Mouse (Mus musculus) forebrain, embryonic 15.5 days (tissue): Measurements from ENCODE around the gene Sub1. TPM values are rescaled to one million over a fixed set of nuclear protein-coding genes. Genes with fewer than 3 reads are reported as not detected.

Experiments used
- ATAC-seq: fragments of 200-750 bp; cut with Nextera tagmentation; replicated peaks from 2 replicates; pipeline ENCODE4 v1.8.0; 2017; ENCODE audit warnings: mild to moderate bottlenecking, moderate TSS enrichment, moderate library complexity
- H3K27ac ChIP-seq: fragments of 300-500 bp; sonication (generic); replicated peaks from 2 replicates; pipeline ENCODE4 v1.5.1; 2015; ENCODE audit warnings: mild to moderate bottlenecking, inconsistent platforms
- H3K27me3 ChIP-seq: fragments of 300-500 bp; sonication (generic); 2 replicates; pipeline ENCODE4 v1.6.1; 2015; ENCODE audit warnings: inconsistent platforms
- H3K36me3 ChIP-seq: fragments of 300-500 bp; sonication (generic); 2 replicates; pipeline ENCODE4 v1.6.1; 2015; ENCODE audit warnings: mild to moderate bottlenecking, inconsistent platforms
- H3K4me1 ChIP-seq: fragments of 300-500 bp; sonication (generic); 2 replicates; pipeline ENCODE4 v1.6.1; 2015; ENCODE audit warnings: inconsistent platforms
- H3K4me2 ChIP-seq: fragments of 300-500 bp; sonication (generic); replicated peaks from 2 replicates; pipeline ENCODE4 v1.6.1; 2015; ENCODE audit warnings: mild to moderate bottlenecking, inconsistent platforms
- H3K4me3 ChIP-seq: fragments of 300-500 bp; sonication (generic); 2 replicates; pipeline ENCODE4 v1.5.1; 2015; ENCODE audit warnings: mild to moderate bottlenecking, inconsistent platforms
- H3K9ac ChIP-seq: fragments of 300-500 bp; sonication (generic); replicated peaks from 2 replicates; pipeline ENCODE4 v1.6.1; 2015; ENCODE audit warnings: mild to moderate bottlenecking, inconsistent platforms
- H3K9me3 ChIP-seq: fragments of 300-500 bp; sonication (generic); 2 replicates; pipeline ENCODE4 v1.6.1; 2016; ENCODE audit warnings: inconsistent platforms
- WGBS: fragments of 180-500 bp; shearing (Covaris S2); methylation state at CpG from one replicate; pipeline ENCODE4 v1.1.7; 2015; ENCODE audit warnings: mixed read lengths; 5-methylcytosine and 5-hydroxymethylcytosine counted together
- polyA plus RNA-seq: library from polyadenylated mRNA; unstranded; fragments of >200 nt; fragmentation: Nextera tagmentation; extraction: Ambion mirVana; gene quantifications from 2 replicates; pipeline ENCODE4 v1.2.1, GENCODE M21; 2015

Sub1 gene
- polyA plus RNA-seq, result 465 and 483 TPM in 2 replicates

DNA sequence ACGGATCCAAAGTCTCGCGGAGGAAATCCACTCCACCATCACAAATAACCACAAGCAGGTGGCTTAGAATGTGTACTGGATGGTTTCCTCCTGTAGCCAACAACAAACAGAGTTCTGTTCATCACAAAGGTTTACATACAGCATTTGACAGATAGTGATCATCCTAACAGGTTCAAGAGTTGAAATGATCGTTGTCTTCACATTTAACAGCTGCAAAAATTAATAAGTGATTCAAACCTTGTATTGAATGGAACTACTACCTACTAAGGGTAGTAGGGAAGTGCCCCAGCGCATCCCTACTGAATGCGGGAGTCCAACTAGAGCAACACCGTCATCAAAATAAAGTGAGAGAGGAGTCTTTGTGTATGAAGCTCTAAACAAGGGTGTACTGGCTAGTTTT is at the start of gene Sub1:
Sub1 (minus strand) TSS at position 101 of the 400 bp plus-strand sequence.
- 93% methylated on average over 7 of the region's 7 CpGs for WGBS
- no peak for ATAC-seq

DNA sequence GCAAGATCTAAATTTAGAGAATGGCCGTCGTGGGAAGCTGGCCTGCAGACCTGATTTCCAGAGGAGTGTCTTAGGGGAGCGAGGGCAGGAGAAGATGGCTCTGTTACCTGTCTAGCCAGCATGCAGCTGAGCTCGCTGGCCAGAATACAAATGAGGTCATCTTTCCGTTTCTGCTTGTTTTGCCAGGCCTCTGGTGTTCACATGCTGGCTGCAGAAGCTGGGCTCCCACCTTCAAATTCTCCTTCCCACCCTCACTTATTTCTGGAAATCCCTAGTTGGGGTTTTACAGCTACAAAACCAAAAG is 43.6 kb upstream of the Sub1 start:
- 56% methylated on average over 5 of the region's 5 CpGs for WGBS
- Histone ChIP-seq H3K4me2 (no peak overlapping the region), H3K27ac (no peak overlapping the region), H3K36me3 (no peaks in the 10 kb centered on the region), H3K4me1 (peaks cover 9% of the 10 kb centered on the region), H3K9me3 (no peaks in the 10 kb centered on the region), H3K27me3 (no peaks in the 10 kb centered on the region), H3K9ac (no peak overlapping the region), H3K4me3 (no peak overlapping the region)
- no peak for ATAC-seq

More for the DNA sequence above, at the start of gene Sub1:
- Histone ChIP-seq H3K9me3 (no peaks in the 10 kb centered on the region), H3K27me3 (no peaks in the 10 kb centered on the region), H3K9ac (peak within 1 kb of the TSS; percentile 78), H3K4me1 (peaks cover 29% of the 10 kb centered on the region), H3K4me2 (peak within 1 kb of the TSS; percentile 70), H3K4me3 (peak within 1 kb of the TSS; percentile 80), H3K36me3 (peaks cover 13% of the 10 kb centered on the region; the same call in 1 of the 2 replicates), H3K27ac (peak within 1 kb of the TSS; percentile 80)

- no peaks in the 10 kb centered on the region for H3K27me3 ChIP-seq
- peaks cover 9% of the 10 kb centered on the region for H3K4me1 ChIP-seq
- no peak overlapping the region for H3K9ac ChIP-seq
- 59% methylated on average over 15 of the region's 15 CpGs for WGBS
- no peaks in the 10 kb centered on the region for H3K9me3 ChIP-seq
- H3K27ac ChIP-seq, result 0 out of 2 replicates have a peak overlapping the region, but pooled peaks have one; percentile 2
- H3K36me3 ChIP-seq, result no peaks in the 10 kb centered on the region
- H3K4me3 ChIP-seq, result no peak overlapping the region
- H3K4me2 ChIP-seq, result no peak overlapping the region
- ATAC-seq, result peak; percentile 76
These were observed 43.1 kb upstream of the Sub1 start for GRCm38 (mm10) chr15:12039671-12040406.

GRCm38 (mm10) chr15:12039256-12039655 is 42.5 kb upstream of the Sub1 start:
- WGBS, result 56% methylated on average over 10 of the region's 10 CpGs
- 0 out of 2 replicates have a peak overlapping the region, but pooled peaks have one; percentile 32 for H3K27ac ChIP-seq
- no peak overlapping the region for H3K4me2 ChIP-seq
- H3K27me3 ChIP-seq, result no peaks in the 10 kb centered on the region
- no peaks in the 10 kb centered on the region for H3K9me3 ChIP-seq
- ATAC-seq, result peak; percentile 68
- H3K4me3 ChIP-seq, result no peak overlapping the region
- H3K36me3 ChIP-seq, result no peaks in the 10 kb centered on the region
- no peak overlapping the region for H3K9ac ChIP-seq
- H3K4me1 ChIP-seq, result peaks cover 9% of the 10 kb centered on the region

- no peak overlapping the region for H3K9ac ChIP-seq
- no peaks in the 10 kb centered on the region for H3K36me3 ChIP-seq
- no peak overlapping the region for H3K4me2 ChIP-seq
- H3K4me1 ChIP-seq, result peaks cover 9% of the 10 kb centered on the region
- H3K27ac ChIP-seq, result no peak overlapping the region
- 80% methylated on average over 10 of the region's 10 CpGs for WGBS
- H3K27me3 ChIP-seq, result no peaks in the 10 kb centered on the region
- H3K9me3 ChIP-seq, result no peaks in the 10 kb centered on the region
- ATAC-seq, result no peak
- no peak overlapping the region for H3K4me3 ChIP-seq
These were observed 41.3 kb upstream of the Sub1 start for GRCm38 (mm10) chr15:12037866-12038625.

DNA sequence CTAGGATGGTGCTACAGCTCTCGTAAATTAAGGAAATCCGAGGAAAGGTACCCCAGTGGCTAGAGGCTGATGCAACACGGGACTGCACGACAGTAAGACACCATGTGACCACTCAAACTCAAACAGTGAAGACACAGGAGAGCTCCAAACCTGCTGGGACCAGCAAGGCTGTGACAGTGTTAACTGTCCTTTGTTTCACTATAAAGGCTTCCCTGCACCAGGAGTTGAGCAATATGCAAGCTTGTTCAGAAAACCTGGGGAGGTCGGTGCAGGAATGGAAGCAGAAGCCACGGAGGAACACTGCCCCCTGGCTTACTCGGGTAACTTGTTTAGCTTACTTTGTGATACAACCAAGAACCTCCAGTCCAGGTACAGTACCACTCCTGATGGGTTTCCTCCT is 40.4 kb upstream of the Sub1 start:
- Histone ChIP-seq H3K4me3 (no peak overlapping the region), H3K27me3 (no peaks in the 10 kb centered on the region), H3K4me1 (peaks cover 9% of the 10 kb centered on the region), H3K36me3 (no peaks in the 10 kb centered on the region), H3K27ac (no peak overlapping the region), H3K4me2 (no peak overlapping the region), H3K9ac (no peak overlapping the region), H3K9me3 (no peaks in the 10 kb centered on the region)
- 62% methylated on average over 7 of the region's 7 CpGs for WGBS
- ATAC-seq, result no peak

DNA sequence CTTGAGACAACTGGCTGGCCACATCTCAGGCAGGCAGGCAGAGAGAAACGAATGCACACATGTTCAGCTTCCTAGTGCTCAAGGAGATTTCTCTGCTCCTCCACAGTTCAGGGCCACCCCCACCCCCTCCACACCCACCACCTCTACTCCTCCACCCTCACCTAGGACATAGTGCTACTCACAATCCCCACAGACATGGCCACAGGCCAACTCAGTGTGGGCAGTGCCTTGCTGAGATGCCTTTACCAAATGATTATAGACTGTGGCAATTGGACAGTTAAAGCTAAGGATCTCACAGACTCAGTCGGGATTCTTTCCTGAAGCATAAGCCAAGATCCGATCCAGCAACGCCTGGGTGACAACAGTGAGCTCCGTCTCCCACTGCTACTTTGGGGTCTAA is 39.9 kb upstream of the Sub1 start:
- Histone ChIP-seq H3K4me3 (no peak overlapping the region), H3K36me3 (no peaks in the 10 kb centered on the region), H3K4me1 (peaks cover 9% of the 10 kb centered on the region), H3K4me2 (no peak overlapping the region), H3K27ac (no peak overlapping the region), H3K27me3 (no peaks in the 10 kb centered on the region), H3K9me3 (no peaks in the 10 kb centered on the region), H3K9ac (no peak overlapping the region)
- ATAC-seq, result no peak
- WGBS, result 77% methylated on average over 5 of the region's 5 CpGs

DNA sequence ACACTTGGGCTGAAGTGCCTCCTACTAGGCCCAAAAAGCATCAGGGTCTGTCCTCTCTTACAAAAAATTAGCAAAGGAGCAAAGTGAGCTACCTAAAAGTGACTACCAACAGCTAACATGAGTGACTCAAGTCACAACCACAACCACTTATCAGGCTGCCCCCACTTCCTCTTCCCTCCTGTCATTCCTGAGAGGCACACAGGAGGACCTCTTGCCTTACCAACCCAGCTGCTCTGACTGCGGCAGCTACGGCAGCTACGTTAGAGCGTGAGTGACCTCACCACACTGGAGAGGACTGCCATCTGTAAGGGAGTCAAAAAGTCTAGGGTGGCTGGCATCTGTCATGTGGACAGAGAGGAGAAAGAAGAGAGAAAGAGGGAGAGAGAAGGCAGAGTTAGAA is 37.5 kb upstream of the Sub1 start:
- no peaks in the 10 kb centered on the region for H3K9me3 ChIP-seq
- no peak overlapping the region for H3K9ac ChIP-seq
- no peak overlapping the region for H3K27ac ChIP-seq
- no peak overlapping the region for H3K4me3 ChIP-seq
- no peak overlapping the region for H3K4me2 ChIP-seq
- ATAC-seq, result no peak
- no peaks in the 10 kb centered on the region for H3K36me3 ChIP-seq
- H3K4me1 ChIP-seq, result peaks cover 3% of the 10 kb centered on the region
- WGBS, result 93% methylated on average over 4 of the region's 4 CpGs
- no peaks in the 10 kb centered on the region for H3K27me3 ChIP-seq

DNA sequence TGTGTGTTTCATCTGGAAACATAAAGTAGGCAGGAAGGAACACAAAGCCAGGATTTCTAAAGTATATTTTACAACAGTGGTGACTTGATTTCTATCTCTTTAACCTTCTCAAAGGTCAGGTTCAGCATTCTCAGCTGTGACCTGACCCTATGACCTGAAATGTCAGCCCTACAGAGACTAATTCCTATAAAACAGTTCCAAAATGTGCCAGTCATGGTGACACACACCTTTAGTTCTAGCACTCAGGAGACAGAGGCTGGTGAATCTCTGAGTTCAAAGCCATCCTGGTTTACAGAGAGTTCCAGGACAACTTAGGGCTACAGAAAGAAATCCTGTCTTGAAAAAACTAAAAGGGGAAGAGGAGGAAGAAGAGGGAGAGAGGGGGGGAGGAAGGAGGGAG is 36.4 kb upstream of the Sub1 start:
- Histone ChIP-seq H3K9me3 (no peaks in the 10 kb centered on the region), H3K4me3 (no peak overlapping the region), H3K27me3 (no peaks in the 10 kb centered on the region), H3K9ac (no peak overlapping the region), H3K4me2 (no peak overlapping the region), H3K4me1 (no peaks in the 10 kb centered on the region), H3K36me3 (no peaks in the 10 kb centered on the region), H3K27ac (no peak overlapping the region)
- ATAC-seq, result no peak

- 66% methylated on average over 3 of the region's 3 CpGs for WGBS
- no peak overlapping the region for H3K4me3 ChIP-seq
- no peaks in the 10 kb centered on the region for H3K27me3 ChIP-seq
- H3K9ac ChIP-seq, result no peak overlapping the region
- no peaks in the 10 kb centered on the region for H3K4me1 ChIP-seq
- no peaks in the 10 kb centered on the region for H3K9me3 ChIP-seq
- H3K27ac ChIP-seq, result no peak overlapping the region
- no peak for ATAC-seq
- H3K36me3 ChIP-seq, result no peaks in the 10 kb centered on the region
- no peak overlapping the region for H3K4me2 ChIP-seq
These were observed 35.7 kb upstream of the Sub1 start for GRCm38 (mm10) chr15:12032512-12032911.

GRCm38 (mm10) chr15:12031861-12032260 is 35.1 kb upstream of the Sub1 start:
- Histone ChIP-seq H3K4me3 (no peak overlapping the region), H3K27ac (no peak overlapping the region), H3K36me3 (no peaks in the 10 kb centered on the region), H3K9ac (no peak overlapping the region), H3K27me3 (no peaks in the 10 kb centered on the region), H3K4me2 (no peak overlapping the region), H3K4me1 (no peaks in the 10 kb centered on the region), H3K9me3 (no peaks in the 10 kb centered on the region)
- no peak for ATAC-seq
- 92% methylated on average over 8 of the region's 8 CpGs for WGBS

- Histone ChIP-seq H3K36me3 (no peaks in the 10 kb centered on the region), H3K4me3 (no peak overlapping the region), H3K4me2 (no peak overlapping the region), H3K9ac (no peak overlapping the region), H3K4me1 (peaks cover 2% of the 10 kb centered on the region; the same call in 1 of the 2 replicates), H3K27me3 (no peaks in the 10 kb centered on the region), H3K27ac (no peak overlapping the region), H3K9me3 (no peaks in the 10 kb centered on the region)
- WGBS, result 70% methylated on average over 4 of the region's 4 CpGs
- no peak for ATAC-seq
These were observed 33.4 kb upstream of the Sub1 start for GRCm38 (mm10) chr15:12030221-12030620.
